Comparison of ENCODE assay signal across 23 mouse cellular contexts in genomic region chr4:106557978-106558377, GRCm38 (mm10). TPM values are rescaled to one million over a fixed set of nuclear protein-coding genes. Genes with fewer than 3 reads are reported as not detected.
DNase-seq lines count a peak whose midpoint lies in the region; ATAC-seq and TF ChIP-seq lines count a peak whose summit lies in the region.
"Had no signal": no experiment of that assay in that cellular context is flagged by ENCODE, and none has a peak within 500 bp of the region (broad histone marks: within the 10 kb centered on the region; RNA-seq: fewer than 3 reads in every experiment).

No protein-coding gene starts in this region.

- H3K4me1 ChIP-seq in kidney, adult 2 months (ENCODE audit: control insufficient read depth, insufficient read depth, low read length) = peaks cover 11% of the 10 kb centered on the region
- H3K4me1 ChIP-seq in kidney, embryonic 15.5 days = peaks cover 33% of the 10 kb centered on the region
- H3K4me1 ChIP-seq in liver, postnatal 0 days (ENCODE audit: insufficient read depth) = peaks cover 9% of the 10 kb centered on the region
- H3K4me1 ChIP-seq in liver, embryonic 12.5 days = peaks cover 28% of the 10 kb centered on the region

- H3K27ac ChIP-seq in kidney, adult 2 months (ENCODE audit: insufficient read depth, low read depth, low read length) = peak overlapping the region; percentile 4; the same call in 1 of the 2 replicates
- peak overlapping the region; percentile 67 for H3K27ac ChIP-seq in kidney, embryonic 15.5 days
- H3K27ac ChIP-seq in liver, postnatal 0 days (ENCODE audit: low read depth) = peak overlapping the region; percentile 95
- no peak overlapping the region for H3K27ac ChIP-seq in liver, embryonic 12.5 days
- H3K27ac ChIP-seq: embryonic facial prominence, embryonic 10.5 days; embryonic facial prominence, embryonic 12.5 days; forebrain, embryonic 13.5 days; forebrain, embryonic 15.5 days had no signal

- DNase-seq in kidney, adult 2 months = peak; percentile 80
- no peak for DNase-seq in kidney, postnatal 25 days
- DNase-seq in kidney, postnatal 10 days = no peak
- no peak for DNase-seq in liver, postnatal 0 days
- no peak for DNase-seq in thymus, postnatal 0 days (ENCODE audit: low spot score)
- DNase-seq: adrenal gland, adult 8-10 months; adrenal gland, postnatal 14 days; adrenal gland, postnatal 36 days; cerebellum, adult 11-12 months; cerebellum, adult 2 months; cerebellum, adult 9-10 months; cerebellum, postnatal 10 days; cerebellum, postnatal 25 days had no signal

- no peaks in the 10 kb centered on the region for H3K36me3 ChIP-seq in kidney, adult 2 months (ENCODE audit: control insufficient read depth, insufficient read depth, low read length)
- no peaks in the 10 kb centered on the region for H3K36me3 ChIP-seq in kidney, embryonic 15.5 days
- H3K36me3 ChIP-seq in liver, postnatal 0 days (replicated peaks; ENCODE audit: insufficient read depth, low read length) = no peaks in the 10 kb centered on the region
- H3K36me3 ChIP-seq in liver, embryonic 12.5 days = 0 out of 2 replicates have a peak, but pooled peaks cover 5% of the 10 kb centered on the region
- H3K36me3 ChIP-seq: embryonic facial prominence, embryonic 12.5 days; forebrain, embryonic 15.5 days had no signal

- no peak overlapping the region for H3K9ac ChIP-seq in kidney, embryonic 15.5 days
- H3K9ac ChIP-seq in liver, postnatal 0 days (replicated peaks) = no peak overlapping the region
- H3K9ac ChIP-seq in liver, embryonic 12.5 days = no peak overlapping the region
- H3K9ac ChIP-seq: embryonic facial prominence, embryonic 12.5 days; forebrain, embryonic 13.5 days; forebrain, embryonic 15.5 days had no signal

- no CpG with 5 or more reads among the region's 1 CpGs for WGBS in kidney, adult 2 months
- no CpG with 5 or more reads among the region's 1 CpGs for WGBS in kidney, embryonic 15.5 days
- no CpG with 5 or more reads among the region's 1 CpGs for WGBS in liver, postnatal 0 days (ENCODE audit: insufficient replicate concordance)
- 20% methylated on average over 1 of the region's 1 CpGs for WGBS in liver, embryonic 12.5 days (ENCODE audit: insufficient replicate concordance)

- H3K27me3 ChIP-seq in kidney, adult 2 months (replicated peaks; ENCODE audit: control insufficient read depth, insufficient read depth, low read length) = no peaks in the 10 kb centered on the region
- no peaks in the 10 kb centered on the region for H3K27me3 ChIP-seq in kidney, embryonic 15.5 days
- H3K27me3 ChIP-seq in liver, postnatal 0 days (ENCODE audit: insufficient read depth, low read length) = 0 out of 2 replicates have a peak, but pooled peaks cover 3% of the 10 kb centered on the region
- 0 out of 2 replicates have a peak, but pooled peaks cover 7% of the 10 kb centered on the region for H3K27me3 ChIP-seq in liver, embryonic 12.5 days (replicated peaks)
- H3K27me3 ChIP-seq: embryonic facial prominence, embryonic 12.5 days; forebrain, embryonic 13.5 days; forebrain, embryonic 15.5 days; Patski had no signal

- no peak for TF ChIP-seq CTCF in kidney, adult 2 months (conservative IDR thresholded peaks at IDR 0.05; ENCODE audit: insufficient read depth, insufficient read length, low read depth, low read length)
- no peak for TF ChIP-seq CTCF in liver, postnatal 0 days (IDR thresholded peaks at IDR 0.05; ENCODE audit: low read depth)

- no peak for TF ChIP-seq POLR2A in kidney, adult 2 months (IDR thresholded peaks at IDR 0.05; ENCODE audit: low read depth, low read length)

- no peak overlapping the region for H3K4me3 ChIP-seq in kidney, adult 2 months (ENCODE audit: insufficient read depth, low read depth, low read length)
- no peak overlapping the region for H3K4me3 ChIP-seq in kidney, embryonic 15.5 days (replicated peaks)
- no peak overlapping the region for H3K4me3 ChIP-seq in liver, postnatal 0 days (ENCODE audit: low read depth, low read length)
- H3K4me3 ChIP-seq in liver, embryonic 12.5 days = no peak overlapping the region
- H3K4me3 ChIP-seq: embryonic facial prominence, embryonic 10.5 days; embryonic facial prominence, embryonic 12.5 days; forebrain, embryonic 13.5 days; forebrain, embryonic 15.5 days had no signal

- no peaks in the 10 kb centered on the region for H3K9me3 ChIP-seq in kidney, embryonic 15.5 days (replicated peaks)
- no peaks in the 10 kb centered on the region for H3K9me3 ChIP-seq in liver, postnatal 0 days (ENCODE audit: low read length)
- no peaks in the 10 kb centered on the region for H3K9me3 ChIP-seq in liver, embryonic 12.5 days (replicated peaks)
- H3K9me3 ChIP-seq: embryonic facial prominence, embryonic 10.5 days; embryonic facial prominence, embryonic 12.5 days; forebrain, embryonic 13.5 days; forebrain, embryonic 15.5 days had no signal

- no peak overlapping the region for H3K4me2 ChIP-seq in kidney, embryonic 15.5 days
- H3K4me2 ChIP-seq in liver, postnatal 0 days (ENCODE audit: low read depth, low read length) = no peak overlapping the region
- no peak overlapping the region for H3K4me2 ChIP-seq in liver, embryonic 12.5 days
- H3K4me2 ChIP-seq: embryonic facial prominence, embryonic 12.5 days; forebrain, embryonic 13.5 days; forebrain, embryonic 15.5 days had no signal

- no peak for TF ChIP-seq EP300 in liver, postnatal 0 days (IDR thresholded peaks at IDR 0.05; ENCODE audit: low read depth)

- no peak for ATAC-seq in kidney, embryonic 15.5 days (replicated peaks; ENCODE audit: low FRiP score)
- ATAC-seq in liver, postnatal 0 days = no peak
- ATAC-seq in liver, embryonic 12.5 days = no peak
- ATAC-seq: activated CD4-positive, CD25-positive, alpha-beta regulatory T cell, adult 4 months; forebrain, embryonic 13.5 days; forebrain, embryonic 15.5 days; Patski had no signal

RNA-seq across cellular contexts. Expression of gene Dhcr24, which starts 2.9 kb away (rescaled TPM):
- 242 and 276 TPM in 2 replicates for polyA plus RNA-seq in kidney, adult 2 months (2012; rRNA removed)
- 4.6 and 4.8 TPM in 2 replicates for polyA plus RNA-seq in kidney, embryonic 15.5 days (2015; fragmentation: Nextera tagmentation; extraction: Ambion mirVana)
- polyA plus RNA-seq in liver, postnatal 0 days (2015; fragmentation: Nextera tagmentation; extraction: Ambion mirVana) = 13.6 and 17.1 TPM in 2 replicates
- 5.8 and 5.9 TPM in 2 replicates for polyA plus RNA-seq in liver, embryonic 12.5 days (2016; fragmentation: Nextera tagmentation; extraction: Ambion mirVana)
- 7.2 and 7.8 TPM in 2 replicates for polyA plus RNA-seq in thymus, postnatal 0 days (2015; fragmentation: Nextera tagmentation; extraction: Ambion mirVana)

RNA-seq across cellular contexts. Expression of gene Lexm, which starts 59.1 kb away (rescaled TPM):
- polyA plus RNA-seq in kidney, adult 2 months (2012; rRNA removed) = not detected in 2 replicates
- not detected in 2 replicates for polyA plus RNA-seq in kidney, embryonic 15.5 days (2015; fragmentation: Nextera tagmentation; extraction: Ambion mirVana)
- polyA plus RNA-seq in liver, postnatal 0 days (2015; fragmentation: Nextera tagmentation; extraction: Ambion mirVana) = not detected in 2 replicates
- polyA plus RNA-seq in liver, embryonic 12.5 days (2016; fragmentation: Nextera tagmentation; extraction: Ambion mirVana) = 0.17 and 0.26 TPM in 2 replicates
- 0.15 TPM in 1 of 2 replicates, not detected in the other for polyA plus RNA-seq in thymus, postnatal 0 days (2015; fragmentation: Nextera tagmentation; extraction: Ambion mirVana)
- polyA plus RNA-seq: activated CD4-positive, CD25-positive, alpha-beta regulatory T cell, adult 4 months; C2C12; embryonic facial prominence, embryonic 14.5 days; forebrain, embryonic 13.5 days; forebrain, embryonic 15.5 days; Patski had no signal

Comparison
In these comparisons a context has a peak if more than half of its experiments do, and no peak if none do; other contexts are left out.
1. RNA of gene Dhcr24, which starts 2.9 kb away (polyA plus RNA-seq): 242 to 276 TPM in kidney, adult 2 months; 13.6 to 17.1 TPM in liver, postnatal 0 days, 7.2 to 7.8 TPM in thymus, postnatal 0 days, 5.8 to 5.9 TPM in liver, embryonic 12.5 days and 4.6 to 4.8 TPM in kidney, embryonic 15.5 days; every median in the first group is over 10 times any median in the second.